Mouse (Mus musculus) E14TG2a.4 (cell line): ENCODE measurements around the gene Pask.
A peak's percentile ranks its signal among the peaks of the same experiment; 100 is the strongest.

Experiments used
- H3K27me3 ChIP-seq: 2 replicates; pipeline ENCODE4 v1.6.1; 2014; ENCODE audit warnings: low read length, control low read depth; ENCODE audit not compliant: insufficient read depth
- H3K36me3 ChIP-seq: 2 replicates; pipeline ENCODE4 v1.6.1; 2014; ENCODE audit warnings: low read length, control low read depth; ENCODE audit not compliant: insufficient read depth
- H3K4me1 ChIP-seq: replicated peaks from 2 replicates; pipeline ENCODE4 v1.6.1; 2014; ENCODE audit warnings: low read depth, low read length, control low read depth
- H3K4me3 ChIP-seq: replicated peaks from 2 replicates; pipeline ENCODE4 v1.5.1; 2014; ENCODE audit warnings: mild to moderate bottlenecking, low read length
- H3K9me3 ChIP-seq: 2 replicates; pipeline ENCODE4 v1.6.1; 2014; ENCODE audit warnings: low read length, control low read depth
- CTCF ChIP-seq: conservative IDR thresholded peaks from 2 replicates; pipeline ENCODE4 v1.5.1; 2014; ENCODE audit warnings: low read length
- NANOG ChIP-seq: IDR thresholded peaks from 2 replicates; pipeline ENCODE4 v1.6.1; 2014; ENCODE audit warnings: borderline replicate concordance, low read length, mixed read lengths
- POU5F1 ChIP-seq: IDR thresholded peaks from 2 replicates; pipeline ENCODE4 v1.6.1; 2014; ENCODE audit warnings: low read length, borderline replicate concordance

Pask gene

DNA sequence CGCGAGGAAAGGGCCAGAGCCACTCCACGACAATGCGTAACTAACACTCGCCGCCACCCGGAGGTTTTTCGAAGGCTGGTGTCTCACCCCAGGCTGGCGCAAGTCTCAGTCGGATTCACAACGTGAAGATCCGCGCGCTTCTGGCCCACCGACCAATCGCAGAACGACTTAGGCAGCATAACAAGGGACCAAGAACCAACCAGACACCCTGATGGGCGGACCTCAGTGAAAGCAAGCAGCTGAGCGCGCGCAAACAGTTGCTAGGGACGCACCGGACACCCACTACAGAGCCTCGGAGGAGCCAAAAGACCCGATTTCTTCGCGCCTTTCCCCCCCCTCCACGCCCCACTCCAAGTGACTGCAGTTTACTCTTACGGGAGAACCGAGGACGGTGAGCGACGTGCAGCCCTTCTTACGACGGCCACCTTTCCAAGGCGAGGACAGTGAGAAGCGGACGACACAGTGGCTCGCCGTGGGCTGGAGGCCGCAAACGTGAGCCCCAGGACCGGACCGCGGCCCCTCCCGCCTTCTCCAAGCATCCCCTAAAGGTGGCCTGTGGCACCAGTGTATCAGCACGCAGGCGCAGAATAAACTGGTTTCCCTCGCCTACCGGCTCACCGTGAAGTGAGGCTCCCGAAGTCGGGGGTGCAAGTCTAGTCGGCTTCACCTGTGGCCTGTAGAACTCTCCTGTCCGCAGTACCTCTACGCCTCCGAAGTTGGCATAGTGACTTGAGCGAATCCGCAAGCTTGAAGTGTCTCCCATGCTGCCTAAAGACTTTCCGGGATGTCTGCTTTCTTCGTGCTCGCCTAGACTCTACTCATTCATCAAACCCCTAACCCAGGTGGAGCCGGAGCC lies at the start of gene Pask, which contains the start of gene Ppp1r7:
Gene Pask (minus strand): TSS at position 835 of the 856 bp plus-strand sequence.
Gene Ppp1r7 (plus strand): TSS at position 207 of the 856 bp plus-strand sequence.
- no peaks in the 10 kb centered on the region for H3K27me3 ChIP-seq
- peaks cover 24% of the 10 kb centered on the region for H3K4me1 ChIP-seq
- H3K9me3 ChIP-seq = no peaks in the 10 kb centered on the region
- peaks cover 37% of the 10 kb centered on the region for H3K36me3 ChIP-seq
- H3K4me3 ChIP-seq = peak within 1 kb of the TSS; percentile 100
- TF ChIP-seq CTCF (no peak), POU5F1 (no peak), NANOG (no peak)

DNA sequence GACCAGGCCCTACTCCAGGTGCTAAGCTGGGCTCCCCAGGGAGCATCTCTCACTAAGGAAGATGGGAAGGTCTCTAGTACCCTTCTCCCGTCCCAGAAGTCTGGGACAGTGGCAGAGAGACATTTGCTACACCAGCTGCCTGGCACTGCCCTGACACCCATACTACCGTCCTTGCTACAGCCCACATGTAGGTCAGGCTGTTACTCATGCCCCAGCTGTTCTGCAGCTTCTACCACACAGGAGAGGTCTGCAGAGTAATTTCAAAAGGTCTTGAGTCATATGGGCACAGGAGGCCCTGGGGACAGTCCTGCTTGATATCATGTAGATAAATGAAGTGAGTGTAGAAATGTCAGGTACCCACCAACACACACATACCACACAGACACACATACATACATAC lies 45.6 kb upstream of the Pask start:
- H3K4me1 ChIP-seq = no peaks in the 10 kb centered on the region; the same call in 1 of the 2 replicates
- TF ChIP-seq CTCF (no peak), NANOG (no peak), POU5F1 (no peak)

DNA sequence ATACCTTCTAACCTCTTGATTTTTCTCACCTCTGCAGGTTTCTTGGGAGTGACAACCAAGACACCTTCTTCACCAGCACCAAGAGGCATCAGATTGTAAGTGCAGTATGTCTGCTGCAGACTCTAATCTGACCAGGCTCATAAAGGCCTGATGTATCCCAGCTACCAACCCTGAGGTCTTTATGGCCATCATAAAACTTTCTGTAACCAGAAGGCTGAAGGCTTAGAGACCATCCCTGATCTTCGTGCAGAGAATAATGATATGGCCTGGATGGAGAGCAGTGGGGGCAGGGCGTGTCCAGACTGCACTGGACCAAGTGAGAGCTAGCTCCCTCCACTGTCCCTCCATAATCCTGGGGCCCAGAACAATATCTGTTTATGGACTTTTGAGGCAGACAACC lies 43.9 kb upstream of the Pask start:
- Histone ChIP-seq H3K4me3 (no peak overlapping the region), H3K27me3 (peaks cover 7% of the 10 kb centered on the region; the same call in 1 of the 2 replicates), H3K9me3 (no peaks in the 10 kb centered on the region), H3K4me1 (no peaks in the 10 kb centered on the region), H3K36me3 (no peaks in the 10 kb centered on the region)
- no peak for TF ChIP-seq CTCF
- TF ChIP-seq NANOG = no peak

More for the DNA sequence above, 45.6 kb upstream of the Pask start:
- H3K4me3 ChIP-seq = no peak overlapping the region
- no peaks in the 10 kb centered on the region for H3K9me3 ChIP-seq
- H3K27me3 ChIP-seq = peaks cover 7% of the 10 kb centered on the region; the same call in 1 of the 2 replicates
- H3K36me3 ChIP-seq = no peaks in the 10 kb centered on the region

DNA sequence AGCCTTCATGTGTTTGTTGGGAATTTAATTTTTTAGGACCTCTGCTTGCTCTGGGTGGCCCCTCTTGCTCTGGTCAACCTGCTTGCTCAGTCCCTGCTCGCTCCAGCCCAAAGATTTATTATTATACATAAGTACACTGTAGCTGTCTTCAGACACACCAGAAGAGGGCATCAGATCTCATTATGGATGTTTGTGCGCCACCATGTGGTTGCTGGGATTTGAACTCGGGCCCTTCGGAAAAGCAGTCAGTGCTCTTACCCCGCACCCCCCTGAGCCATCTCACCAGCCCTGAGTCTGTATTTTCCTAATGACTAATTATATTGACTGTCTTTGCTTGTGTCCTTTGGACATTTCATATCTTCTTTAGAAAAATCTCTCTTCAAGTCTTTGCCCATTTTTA lies 35.8 kb upstream of the Pask start:
- TF ChIP-seq POU5F1 (no peak), NANOG (no peak), CTCF (no peak)
- peaks cover 11% of the 10 kb centered on the region; the same call in 1 of the 2 replicates for H3K27me3 ChIP-seq
- H3K4me1 ChIP-seq = peaks cover 24% of the 10 kb centered on the region
- no peaks in the 10 kb centered on the region for H3K9me3 ChIP-seq
- no peaks in the 10 kb centered on the region for H3K36me3 ChIP-seq
- H3K4me3 ChIP-seq = no peak overlapping the region

DNA sequence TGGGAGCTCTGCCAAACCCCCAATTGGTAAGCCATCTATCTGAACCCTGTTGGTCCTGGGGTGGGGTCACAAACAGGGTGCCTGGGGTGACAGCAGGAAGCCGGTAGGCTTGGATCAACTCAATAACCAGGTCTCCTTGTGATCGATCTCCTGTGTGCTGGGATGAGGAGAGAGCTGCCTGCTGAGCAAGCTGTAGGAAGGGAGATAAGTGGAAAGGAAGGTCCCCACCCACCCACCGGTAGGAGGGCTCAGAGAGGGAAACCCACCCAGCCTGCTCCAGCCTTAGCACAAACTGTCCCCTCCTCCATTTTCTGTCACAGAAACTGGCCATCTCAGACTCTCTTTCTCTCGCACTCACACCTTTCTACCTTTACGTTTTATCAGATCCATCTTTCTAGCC lies 34.0 kb upstream of the Pask start:
- Histone ChIP-seq H3K9me3 (no peaks in the 10 kb centered on the region), H3K36me3 (no peaks in the 10 kb centered on the region), H3K4me3 (no peak overlapping the region), H3K4me1 (peaks cover 33% of the 10 kb centered on the region), H3K27me3 (peaks cover 11% of the 10 kb centered on the region; the same call in 1 of the 2 replicates)
- TF ChIP-seq CTCF (no peak), POU5F1 (no peak), NANOG (no peak)

DNA sequence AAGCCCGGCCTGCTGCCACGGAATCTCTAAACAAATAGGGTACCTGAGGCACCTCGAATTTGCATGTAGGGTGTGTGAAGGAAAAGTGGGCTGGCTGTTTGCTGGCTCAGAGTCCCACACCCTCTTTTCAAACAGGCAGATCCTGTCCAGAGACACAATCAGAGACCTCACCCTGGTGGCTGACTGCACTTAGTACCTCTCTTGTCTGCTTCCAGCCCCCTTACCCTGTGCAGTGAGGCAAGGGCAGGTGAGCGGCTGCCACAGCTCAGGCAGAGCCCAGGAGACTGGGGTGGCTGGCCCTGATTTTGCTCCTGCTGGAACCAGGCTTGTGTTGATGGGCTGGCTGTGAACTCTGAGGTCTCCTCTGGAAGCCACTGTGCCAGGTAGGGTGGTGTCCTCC lies 30.4 kb upstream of the Pask start, which contains the start of gene Ano7:
Gene Ano7 (plus strand): TSS at position 266 of the 400 bp plus-strand sequence.
- TF ChIP-seq NANOG (no peak), POU5F1 (no peak), CTCF (no peak)
- Histone ChIP-seq H3K4me3 (no peak within 1 kb of the TSS), H3K27me3 (peaks cover 11% of the 10 kb centered on the region; the same call in 1 of the 2 replicates), H3K9me3 (no peaks in the 10 kb centered on the region), H3K4me1 (peaks cover 30% of the 10 kb centered on the region), H3K36me3 (peaks cover 6% of the 10 kb centered on the region)

DNA sequence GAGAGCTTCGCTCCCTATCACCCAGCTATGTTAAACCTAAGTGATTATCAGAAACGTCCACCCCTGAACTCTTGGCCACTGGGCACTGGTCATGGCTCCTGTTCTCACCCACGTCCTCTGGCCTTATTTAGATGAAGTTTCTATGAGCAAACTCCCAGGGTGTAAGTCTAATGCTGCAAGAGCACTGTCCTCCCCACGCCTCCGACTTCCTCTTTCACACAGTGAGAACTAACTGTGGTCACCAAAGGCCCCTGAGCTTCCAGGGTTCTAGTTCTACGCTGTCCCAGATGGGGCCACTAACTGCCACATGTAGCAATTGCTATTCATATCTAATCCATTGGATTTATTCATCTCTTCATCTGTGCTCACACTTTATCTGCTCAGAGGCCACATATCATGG lies 22.4 kb upstream of the Pask start:
- H3K27me3 ChIP-seq = no peaks in the 10 kb centered on the region
- peaks cover 13% of the 10 kb centered on the region for H3K4me1 ChIP-seq
- H3K36me3 ChIP-seq = peaks cover 83% of the 10 kb centered on the region
- no peaks in the 10 kb centered on the region for H3K9me3 ChIP-seq
- no peak overlapping the region for H3K4me3 ChIP-seq
- no peak for TF ChIP-seq POU5F1
- no peak for TF ChIP-seq NANOG
- TF ChIP-seq CTCF = no peak

DNA sequence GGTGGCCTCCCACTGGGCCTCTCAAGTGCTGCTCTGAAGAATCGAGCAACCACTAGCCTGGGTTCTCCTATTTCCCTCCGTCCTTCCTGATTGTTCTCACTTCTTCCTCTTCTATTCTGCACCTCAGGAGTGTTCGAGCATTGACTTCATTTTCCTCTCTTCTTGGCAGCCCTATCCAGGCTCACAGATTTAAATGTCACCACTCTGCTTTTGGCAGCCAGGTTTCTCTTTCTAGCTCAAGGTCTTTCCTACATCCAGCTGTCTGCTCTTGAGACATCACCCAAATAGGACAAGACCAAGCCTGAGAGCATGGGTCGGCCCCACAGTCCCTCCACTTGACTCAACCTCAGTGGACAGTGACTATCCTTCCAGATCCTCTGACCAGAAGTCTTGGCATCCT lies 19.4 kb upstream of the Pask start:
- Histone ChIP-seq H3K36me3 (peaks cover 97% of the 10 kb centered on the region), H3K4me1 (peaks cover 13% of the 10 kb centered on the region), H3K4me3 (no peak overlapping the region), H3K27me3 (no peaks in the 10 kb centered on the region), H3K9me3 (no peaks in the 10 kb centered on the region)
- TF ChIP-seq CTCF = no peak
- no peak for TF ChIP-seq NANOG
- TF ChIP-seq POU5F1 = no peak
